Mouse (Mus musculus) brain, embryonic 14.5 days (tissue): ENCODE results near the gene Cyp11a1.

Source experiments
- CTCF ChIP-seq: fragments of 200-500 bp; IDR thresholded peaks from 2 replicates; pipeline ENCODE4 v1.5.1; 2012; ENCODE audit warnings: inconsistent platforms, mild to moderate bottlenecking, moderate library complexity, borderline replicate concordance; ENCODE audit not compliant: insufficient read depth, insufficient read length; ENCODE audit errors: extremely low read depth
- POLR2A ChIP-seq: fragments of 200-500 bp; IDR thresholded peaks from 2 replicates; pipeline ENCODE4 v1.6.1; 2012; ENCODE audit warnings: mild to moderate bottlenecking, inconsistent platforms, borderline replicate concordance; ENCODE audit not compliant: poor library complexity, insufficient read depth, insufficient read length, severe bottlenecking; ENCODE audit errors: extremely low read depth

DNA sequence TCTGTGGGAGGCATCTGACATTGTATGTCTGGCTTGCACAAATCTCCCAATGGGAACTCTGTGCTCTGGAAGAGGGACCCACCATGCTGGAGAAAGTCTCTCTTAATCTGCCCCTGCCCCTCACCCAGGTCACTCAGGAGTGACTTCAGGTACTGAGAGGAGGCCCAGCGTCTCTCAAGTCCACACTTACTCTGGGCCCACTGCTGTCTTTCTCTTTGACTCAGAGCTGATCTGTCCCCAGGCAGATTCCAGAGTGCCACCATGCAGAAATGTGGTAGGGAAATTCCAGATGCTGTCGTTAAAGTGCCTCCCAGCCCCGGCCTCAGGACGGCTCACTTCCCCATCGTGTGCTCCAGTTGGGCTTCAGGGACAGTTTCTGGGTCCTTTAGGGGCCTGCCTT lies 32.0 kb upstream of the Cyp11a1 start:
- TF ChIP-seq CTCF (no peak), POLR2A (no peak)
